Mouse (Mus musculus) limb, embryonic 11.5 days (tissue): ENCODE data around the gene Gfral. TPM values are rescaled to one million over a fixed set of nuclear protein-coding genes. Genes with fewer than 3 reads are reported as not detected.

Experiments used
- polyA plus RNA-seq: library from polyadenylated mRNA; unstranded; fragments of >200 nt; fragmentation: Nextera tagmentation; extraction: Ambion mirVana; gene quantifications from 2 replicates; pipeline ENCODE4 v1.2.1, GENCODE M21; 2014

Gene Gfral
- polyA plus RNA-seq, 1 experiment from 2014 or later: not detected

Other genes with a start within 250 kb of the Gfral start
- gene Hmgcll1, start 198.8 kb downstream of the Gfral start, polyA plus RNA-seq: 5.8 and 7.0 TPM in 2 replicates
- gene Hcrtr2, start 110.2 kb upstream of the Gfral start, polyA plus RNA-seq: 0.44 and 0.47 TPM in 2 replicates